Mouse (Mus musculus) lung, postnatal 10 days (tissue): ENCODE data around the gene Gm1993.
"Not testable (repeated sequence)": the region's sequence is repeated elsewhere in the genome, so short reads cannot be mapped to it uniquely, and the experiment has no call there.

Experiments
- DNase-seq: peaks from one replicate; pipeline ENCODE4 v3.0.0; 2021

Gm1993 gene

DNA sequence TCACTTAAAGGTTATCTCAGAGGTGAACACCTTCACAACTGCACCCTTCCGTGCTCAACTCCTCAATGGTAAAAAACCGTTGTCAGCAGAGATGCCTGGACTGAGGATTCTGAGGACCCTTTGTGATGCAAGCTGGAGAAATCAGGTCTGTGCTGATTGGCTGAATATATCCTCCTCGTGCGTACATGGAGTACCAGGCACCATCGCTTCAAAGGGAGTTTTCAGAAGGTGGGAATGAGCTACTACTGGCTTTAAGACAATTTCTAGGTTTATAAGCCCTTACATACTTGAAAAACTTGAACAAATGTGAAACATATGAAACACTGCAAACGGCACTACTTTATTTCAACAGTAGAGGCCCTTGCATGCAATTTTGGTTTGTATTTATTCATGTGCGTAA lies at the start of gene Gm1993:
Gene Gm1993, minus strand, starts transcription at position 101 of the 400 bp plus-strand sequence.
- DNase-seq = not testable (repeated sequence)
